Mouse (Mus musculus) heart, postnatal 0 days (tissue): ENCODE measurements around the gene Wnt7b.

Experiments used
- CTCF ChIP-seq: IDR thresholded peaks from 2 replicates; pipeline ENCODE4 v1.5.1; 2016; ENCODE audit warnings: antibody characterized with exemption, control low read depth, low read depth
- EP300 ChIP-seq: IDR thresholded peaks from 2 replicates; pipeline ENCODE4 v1.6.1; 2016; ENCODE audit warnings: antibody characterized with exemption, low read depth

- TF ChIP-seq CTCF (no peak), EP300 (no peak)
These were observed 84.2 kb downstream of the Wnt7b start for GRCm38 (mm10) chr15:85497981-85498475.
